Mouse (Mus musculus) cerebellum, postnatal 36 days (tissue): ENCODE measurements around the gene Rars.
"Not testable (repeated sequence)": the region's sequence is repeated elsewhere in the genome, so short reads cannot be mapped to it uniquely, and the experiment has no call there.

Source experiments
- DNase-seq, 2 experiments: peaks; one replicate each; pipeline ENCODE4 v3.0.0; 2021 to 2022; ENCODE audit warnings: mixed read lengths in 2 of 2

The Rars gene

DNA sequence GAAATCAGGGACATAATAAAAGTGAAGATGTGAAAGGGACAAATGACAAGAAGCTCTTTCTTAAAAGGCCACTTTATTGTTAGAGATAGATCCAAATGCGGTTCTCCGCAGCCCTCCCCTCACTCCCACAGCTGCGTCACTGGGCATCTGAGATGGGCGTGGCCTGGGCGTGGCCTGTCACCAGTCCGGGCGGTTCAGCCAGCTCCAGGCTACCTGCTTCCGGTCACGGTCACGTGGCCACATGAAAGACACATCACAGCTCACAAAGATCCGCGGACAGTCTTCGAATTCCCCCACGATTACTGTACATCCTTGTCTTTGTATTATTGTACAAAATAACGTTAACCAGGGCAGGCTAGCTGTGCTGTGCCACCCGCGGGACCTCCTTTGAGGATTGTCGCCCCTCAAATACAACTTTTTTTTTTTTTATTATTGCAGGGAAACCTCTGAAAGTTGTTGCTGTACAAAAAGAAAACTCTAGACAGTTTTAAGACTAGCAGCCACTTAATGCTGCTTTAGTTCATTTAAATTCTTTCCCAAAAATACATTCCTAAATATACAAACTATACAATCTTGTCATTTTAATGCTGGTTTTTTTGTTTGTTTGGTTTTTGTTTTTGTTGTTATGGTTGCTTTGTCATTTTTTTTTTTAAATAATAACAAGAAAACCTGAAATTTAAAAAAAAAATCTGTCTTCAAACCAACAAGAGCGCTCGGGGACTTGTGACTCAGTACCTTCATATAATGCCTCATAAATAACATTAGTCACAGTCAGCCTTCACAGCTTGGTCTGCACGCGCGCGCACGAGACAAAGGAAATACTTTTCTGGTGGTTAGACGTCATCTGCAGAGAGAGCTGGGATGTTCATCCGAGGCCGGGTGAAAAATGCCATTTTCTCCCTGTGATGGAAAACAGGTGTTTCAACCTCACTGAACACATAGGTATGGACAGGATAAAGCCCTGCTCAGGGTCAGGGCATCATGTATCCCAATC is 4.3 kb upstream of the Rars start:
- peak; percentile 76 to 81 for DNase-seq

DNA sequence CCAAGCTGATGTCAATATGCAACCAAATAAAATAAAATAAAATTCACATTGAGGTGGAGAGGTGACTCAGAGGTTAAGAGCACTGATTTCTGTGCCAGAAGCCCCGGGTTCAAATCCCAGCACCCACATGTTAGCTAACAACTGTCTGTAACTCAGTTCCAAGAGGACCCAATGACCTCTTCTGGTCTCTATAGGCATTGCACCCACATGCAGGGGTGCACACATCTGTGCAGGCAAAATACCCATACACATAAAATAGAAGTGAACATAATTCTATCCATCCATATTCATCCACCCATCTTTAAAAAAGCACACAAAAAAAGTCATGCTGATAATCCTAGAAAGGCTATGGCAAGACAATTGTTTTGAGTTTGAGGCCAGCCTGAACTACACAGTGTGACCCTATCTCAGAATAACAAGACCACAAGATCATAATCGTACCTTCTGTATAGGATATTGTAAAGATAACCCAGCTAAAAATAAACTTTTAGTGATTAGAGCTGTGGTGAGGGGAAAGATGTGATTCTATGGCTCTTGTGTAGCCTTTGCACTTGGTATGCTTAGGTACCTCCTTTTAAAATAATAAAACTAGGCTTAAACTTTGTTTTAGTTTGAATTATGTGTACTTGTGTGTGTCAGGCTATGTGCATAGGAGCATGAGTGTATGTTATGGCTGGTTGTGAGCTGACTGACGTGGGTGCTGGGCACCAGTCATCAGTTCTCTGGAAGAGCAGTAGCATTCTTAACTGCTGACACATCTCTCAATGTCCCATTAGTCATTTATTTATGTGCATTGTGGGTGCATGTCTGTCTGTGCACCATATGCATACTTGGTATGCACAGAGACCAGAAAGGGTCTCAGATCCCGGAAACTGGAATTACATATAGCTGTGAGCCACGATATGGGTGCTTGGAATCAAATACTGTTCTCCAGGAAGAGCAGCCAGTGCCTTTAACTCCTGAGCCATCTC is 3.1 kb upstream of the Rars start:
- no peak for DNase-seq

DNA sequence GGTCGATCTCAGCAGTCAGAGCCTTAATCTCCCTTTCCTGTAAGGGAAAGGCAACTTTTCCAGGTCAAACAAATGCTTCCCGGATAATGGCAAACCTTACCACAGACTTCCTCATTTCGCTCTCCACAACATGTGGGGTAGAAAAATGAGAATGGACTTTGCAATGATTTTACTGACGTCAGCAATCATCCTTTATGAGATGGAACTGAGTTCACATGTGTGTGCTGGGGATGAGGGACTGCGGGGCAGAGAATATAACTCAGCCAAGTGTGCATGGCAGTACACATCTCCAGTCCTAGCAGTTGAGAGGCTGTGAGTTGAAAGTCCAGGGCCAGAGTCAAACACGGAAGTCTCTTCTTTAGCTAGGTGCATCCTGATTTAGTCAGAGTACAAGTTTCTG is 1.0 kb downstream of the Rars start:
- no peak for DNase-seq

DNA sequence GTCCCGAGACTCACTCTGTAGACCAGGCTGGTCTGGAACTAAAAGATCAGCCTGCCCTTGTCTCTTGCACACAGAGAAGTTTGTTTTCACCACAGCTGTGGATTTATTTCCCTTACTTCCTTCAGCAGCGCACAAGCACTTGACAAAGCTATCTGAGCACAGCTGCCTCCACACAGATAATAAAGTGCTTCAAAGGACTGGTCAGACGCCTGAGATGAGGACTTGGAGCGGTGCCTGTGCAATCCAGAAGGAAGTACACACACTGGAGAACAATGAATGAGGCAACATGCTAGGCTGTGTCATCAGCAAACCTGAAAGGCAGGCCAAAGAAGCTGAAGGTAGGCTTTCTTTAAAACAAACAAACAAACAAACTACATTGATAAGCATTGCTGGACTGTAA is 2.2 kb downstream of the Rars start:
- DNase-seq, result no peak

DNA sequence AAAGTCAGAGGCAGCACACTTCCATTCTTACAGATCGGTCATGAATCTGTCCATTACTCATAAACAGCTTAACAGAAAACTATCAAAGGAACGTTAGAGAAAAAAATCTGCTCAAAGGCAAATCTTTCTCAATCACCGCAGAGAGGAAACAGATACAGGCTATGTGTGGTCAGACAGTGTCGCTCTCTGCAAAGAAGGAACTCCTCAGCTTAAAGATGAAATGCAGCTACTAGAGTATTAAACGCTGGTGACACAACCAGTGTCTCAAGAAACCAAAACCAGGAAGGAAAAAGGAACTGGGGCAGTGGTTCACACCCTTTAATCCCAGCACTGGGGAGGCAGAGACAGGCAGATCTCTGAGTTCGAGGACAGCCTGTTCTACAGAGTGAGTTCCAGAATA is 6.6 kb downstream of the Rars start:
- no peak for DNase-seq

DNA sequence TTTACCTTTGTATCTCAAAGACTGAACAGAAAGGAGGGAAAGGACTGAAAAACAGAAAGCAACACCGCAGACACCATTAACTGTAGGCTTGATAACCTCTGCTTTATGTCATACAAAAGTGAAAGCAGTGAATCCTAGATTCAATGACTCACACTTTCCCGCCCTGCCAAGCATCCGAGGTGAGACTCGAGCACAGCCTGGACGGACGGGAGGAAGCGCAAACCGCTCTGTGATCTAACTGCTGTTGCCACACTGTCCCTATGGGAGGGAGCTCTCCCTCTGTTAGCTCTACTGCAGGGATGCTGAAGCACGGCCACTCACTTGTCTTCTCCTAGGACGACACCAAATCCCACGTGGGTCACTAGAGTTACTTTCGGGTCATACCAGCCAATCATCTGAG is 18.0 kb downstream of the Rars start:
- no peak for DNase-seq

DNA sequence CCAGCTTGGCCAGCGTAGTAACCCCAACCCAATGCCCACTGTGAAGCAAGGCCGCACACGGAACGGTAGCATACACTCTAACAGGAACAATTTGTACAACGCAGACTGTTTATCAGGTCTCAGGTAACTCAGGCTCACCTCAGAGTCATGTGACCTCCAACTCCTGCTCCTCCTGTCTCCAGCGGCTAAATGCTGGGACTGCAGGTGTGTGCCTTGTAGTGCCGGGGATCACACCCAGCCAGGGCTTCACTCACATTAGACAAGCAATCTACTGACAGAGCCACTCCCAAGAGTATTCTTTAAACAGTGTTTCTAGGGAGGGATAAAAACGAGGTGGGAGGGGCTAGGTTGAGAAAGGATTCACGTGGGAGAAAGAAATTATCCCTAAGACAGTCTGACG is 22.8 kb downstream of the Rars start:
- DNase-seq, result no peak

DNA sequence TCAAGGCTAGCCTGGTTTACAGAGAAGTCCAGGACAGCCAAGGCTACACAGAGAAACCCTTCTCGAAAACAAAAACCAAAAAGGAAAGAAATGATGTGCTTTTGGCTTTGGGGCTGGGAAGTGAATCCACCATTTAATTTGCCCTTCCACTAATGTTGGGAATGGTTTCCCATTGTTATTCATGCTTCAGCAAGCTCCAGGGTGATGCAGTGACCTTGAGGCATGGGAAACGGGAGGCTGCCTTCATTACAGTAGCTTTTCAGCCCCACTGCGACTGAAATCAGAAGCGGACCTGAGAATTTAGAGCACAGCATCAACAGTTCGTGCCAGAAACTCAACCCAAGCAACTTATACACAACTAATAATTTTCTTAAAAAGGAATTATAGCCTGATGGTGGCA is 33.0 kb downstream of the Rars start:
- no peak for DNase-seq

DNA sequence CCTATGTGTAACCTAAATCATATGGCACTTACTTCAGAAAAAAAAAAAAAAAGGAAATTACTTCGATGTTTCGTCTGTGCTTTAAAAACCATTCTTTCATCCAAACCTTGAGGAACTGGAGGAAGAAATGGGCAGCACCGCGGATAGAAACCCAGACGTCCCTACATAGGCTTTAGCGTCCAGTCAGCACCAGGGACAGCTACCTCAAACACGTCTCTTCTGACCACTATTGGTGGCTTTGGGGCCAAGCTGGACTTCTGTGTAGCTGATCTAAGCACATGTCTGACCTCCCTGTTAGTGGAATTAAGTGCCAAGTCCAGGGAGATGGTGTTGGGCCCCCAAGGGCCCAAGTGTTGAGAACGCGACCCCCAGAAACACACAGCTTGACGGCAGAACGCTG is 35.4 kb downstream of the Rars start, which contains the start of gene Fbll1:
TSS of gene Fbll1 (minus strand) at position 11 of the 400 bp plus-strand sequence.
- DNase-seq, result peak in 1 of 2 experiments; percentile 23

DNA sequence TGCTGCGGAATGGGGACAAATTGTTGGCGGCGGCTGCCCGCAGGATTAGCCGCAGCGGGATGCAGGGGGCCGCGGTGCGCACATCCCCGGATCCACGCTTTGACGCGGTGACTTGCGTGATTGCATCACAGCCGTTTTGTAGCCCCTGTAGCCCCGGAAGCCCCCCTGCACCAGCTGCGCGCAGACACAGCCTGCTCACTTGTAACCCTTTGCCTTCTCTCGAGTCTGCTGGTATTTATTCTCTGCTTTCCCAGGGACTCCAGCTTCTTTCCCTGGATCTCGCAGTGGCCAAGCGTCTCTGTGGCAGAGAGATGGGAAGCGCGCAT is 35.8 kb downstream of the Rars start:
- DNase-seq, result peak; percentile 69 to 75

DNA sequence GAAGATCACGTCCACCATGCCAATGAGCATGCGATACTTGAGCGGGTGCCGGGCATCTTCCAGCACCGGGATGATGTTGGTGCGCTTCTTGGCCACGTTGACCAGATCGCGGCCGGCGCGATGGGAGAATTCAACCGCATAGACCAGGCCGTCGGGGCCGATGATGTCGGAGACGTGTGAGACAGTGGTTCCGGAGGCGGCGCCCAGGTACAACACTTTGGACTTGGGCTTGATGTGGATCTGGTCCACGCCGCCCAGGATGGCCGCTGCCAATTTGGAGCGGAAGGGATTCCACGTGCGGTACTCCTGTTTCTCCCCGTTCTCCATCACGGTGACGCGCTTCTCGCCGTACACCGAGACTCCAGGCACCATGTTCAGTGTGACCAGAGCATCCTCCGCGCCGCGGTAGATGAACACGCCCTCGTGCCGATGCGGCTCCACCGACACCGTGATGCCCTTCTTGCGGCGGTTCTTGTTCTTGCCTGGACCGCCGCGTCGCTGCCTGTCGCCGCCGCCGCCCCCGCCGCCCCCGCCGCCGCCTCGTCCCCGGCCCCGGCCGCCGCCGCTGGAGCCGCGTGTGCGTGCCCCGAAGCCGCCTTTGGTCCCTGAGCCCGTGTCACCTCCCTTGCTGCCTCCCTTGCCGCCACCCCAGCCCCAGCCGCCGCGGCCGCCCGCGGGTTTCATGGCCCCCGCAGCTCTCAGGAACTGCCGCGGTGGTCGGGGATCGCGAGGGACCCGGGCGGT is 36.4 kb downstream of the Rars start:
- DNase-seq, result peak; percentile 45 to 54

DNA sequence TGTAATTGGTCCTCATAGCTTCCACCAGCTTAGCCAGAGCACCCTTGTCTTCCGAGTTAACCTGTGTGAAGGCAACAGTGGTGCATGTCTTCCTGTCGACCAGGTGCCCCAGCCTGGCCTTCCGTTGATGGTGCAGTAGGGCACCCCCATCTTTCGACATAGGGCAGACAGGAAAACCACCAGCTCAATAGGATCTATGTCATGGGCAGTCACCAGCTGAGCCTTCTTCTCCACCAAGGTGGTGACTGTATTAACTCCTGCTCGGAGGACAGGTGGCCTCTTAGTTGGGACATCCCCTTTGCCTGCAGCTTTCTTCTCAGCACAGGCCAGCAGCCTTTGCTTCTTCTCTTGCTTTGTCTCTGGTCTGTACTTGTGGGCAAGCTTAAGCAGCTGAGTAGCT is 41.5 kb downstream of the Rars start:
- DNase-seq, result not testable (repeated sequence)

DNA sequence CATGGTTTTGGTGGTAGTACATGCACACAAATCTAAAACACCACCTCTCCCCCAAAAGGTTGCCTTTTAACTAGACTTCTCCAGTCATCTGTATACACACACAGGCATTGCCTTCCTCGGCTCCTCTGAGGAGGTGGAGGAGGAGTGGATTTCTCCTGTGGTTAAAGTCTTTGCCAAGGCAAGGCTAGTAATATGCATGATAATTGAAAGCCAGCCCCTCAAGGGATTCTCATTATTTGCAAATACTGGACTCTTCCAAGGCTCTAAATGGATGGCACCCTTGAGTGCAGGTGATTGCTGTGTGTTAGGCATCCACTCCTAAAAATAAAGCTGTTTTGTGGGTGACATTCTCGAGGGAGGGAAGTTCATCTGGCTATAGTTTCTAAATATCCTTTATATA is 45.9 kb downstream of the Rars start:
- no peak for DNase-seq

DNA sequence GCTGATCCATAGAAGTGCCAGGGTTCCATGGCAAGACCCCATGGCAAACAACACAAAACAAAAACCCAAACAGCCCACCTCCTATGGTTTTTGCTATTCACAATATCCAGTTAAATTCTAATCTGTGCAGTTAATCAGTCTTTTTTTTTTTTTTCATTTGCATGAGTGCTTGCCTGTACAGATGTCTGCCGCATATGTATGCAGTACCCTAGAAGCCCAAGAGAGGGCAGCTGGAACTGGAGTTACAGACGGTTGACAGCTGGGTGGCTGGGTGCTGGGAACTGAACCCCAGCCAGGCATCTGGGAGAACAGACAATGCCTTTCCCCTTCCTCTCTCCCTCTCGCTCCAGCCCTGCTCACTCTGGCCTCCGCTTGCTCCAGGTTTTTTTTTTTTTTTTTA is 49.8 kb downstream of the Rars start:
- no peak for DNase-seq

DNA sequence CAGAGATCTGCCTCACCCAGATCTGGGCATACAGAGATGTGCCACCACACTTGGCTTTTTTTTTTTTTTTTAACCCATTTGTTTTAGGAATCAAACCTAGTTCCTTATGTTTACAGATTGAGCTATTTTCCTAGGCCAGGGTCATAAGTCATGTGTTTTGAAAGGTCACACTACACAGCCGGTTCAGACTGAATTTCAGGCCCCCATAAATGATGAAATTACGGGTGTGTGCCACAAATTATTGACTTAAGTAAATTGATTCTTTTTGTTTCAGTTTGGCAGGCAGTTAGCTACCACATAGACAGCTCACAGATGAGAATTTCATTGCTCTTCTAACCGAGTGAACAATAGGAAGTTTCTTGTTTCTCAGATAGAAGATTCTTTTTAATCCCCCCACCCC is 50.3 kb downstream of the Rars start:
- DNase-seq, result no peak

DNA sequence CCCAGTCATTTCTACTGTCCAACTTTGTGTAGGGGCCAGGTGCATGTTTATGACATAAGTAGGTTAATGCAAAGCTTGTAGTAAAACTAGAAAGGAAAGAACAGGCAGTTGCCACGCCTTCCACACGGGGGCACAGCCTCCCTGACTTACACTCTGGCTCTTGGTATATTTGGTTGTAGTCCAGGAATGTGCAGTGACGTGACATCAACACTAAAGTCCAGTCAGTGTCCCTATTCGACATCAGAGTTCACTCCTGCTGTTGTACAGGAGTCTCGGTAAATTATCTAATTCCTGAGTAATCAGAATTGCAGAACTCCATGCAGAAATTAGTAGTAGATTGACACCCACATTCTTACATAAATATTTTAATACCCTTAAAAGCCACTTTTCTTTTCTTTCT is 51.3 kb downstream of the Rars start:
- DNase-seq, result no peak

DNA sequence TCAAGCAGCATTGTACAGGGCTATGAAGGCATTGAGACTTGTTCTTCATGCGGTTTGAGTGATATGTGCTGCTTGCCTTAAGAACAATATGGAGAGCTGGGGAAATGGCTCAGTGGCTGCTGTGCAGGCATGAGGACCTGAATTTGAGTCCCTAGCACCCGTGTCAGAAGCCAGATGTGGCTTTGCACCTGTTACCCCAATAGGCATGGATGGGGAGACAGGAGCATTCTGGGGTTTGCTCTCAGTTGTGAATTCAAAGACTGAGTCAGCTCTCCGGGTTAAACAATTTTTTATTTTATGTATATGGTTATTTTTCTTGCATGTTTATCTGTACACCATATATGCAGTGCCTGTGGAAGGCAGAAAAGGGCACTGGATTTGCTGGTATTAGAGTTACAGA is 51.9 kb downstream of the Rars start:
- no peak for DNase-seq

DNA sequence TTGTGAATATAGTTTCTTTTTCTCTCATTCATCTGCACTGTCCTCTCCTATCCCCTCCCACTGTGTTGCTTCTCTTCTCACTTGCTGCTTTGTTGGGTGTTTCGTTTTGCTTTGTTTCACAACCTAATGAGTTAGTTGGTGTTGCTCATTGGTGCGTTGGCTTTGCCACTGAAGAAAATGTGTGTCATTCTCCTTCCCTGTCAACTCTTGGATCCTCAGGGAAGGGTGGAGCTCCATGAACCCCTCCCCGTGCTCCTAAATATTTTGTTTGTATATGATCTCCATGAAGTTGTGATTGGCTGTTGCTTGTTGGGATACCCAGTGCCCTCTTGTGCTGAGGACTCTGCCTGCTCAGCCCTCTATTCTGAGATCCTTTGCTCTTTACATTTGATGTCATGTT is 54.0 kb downstream of the Rars start:
- DNase-seq, result no peak

DNA sequence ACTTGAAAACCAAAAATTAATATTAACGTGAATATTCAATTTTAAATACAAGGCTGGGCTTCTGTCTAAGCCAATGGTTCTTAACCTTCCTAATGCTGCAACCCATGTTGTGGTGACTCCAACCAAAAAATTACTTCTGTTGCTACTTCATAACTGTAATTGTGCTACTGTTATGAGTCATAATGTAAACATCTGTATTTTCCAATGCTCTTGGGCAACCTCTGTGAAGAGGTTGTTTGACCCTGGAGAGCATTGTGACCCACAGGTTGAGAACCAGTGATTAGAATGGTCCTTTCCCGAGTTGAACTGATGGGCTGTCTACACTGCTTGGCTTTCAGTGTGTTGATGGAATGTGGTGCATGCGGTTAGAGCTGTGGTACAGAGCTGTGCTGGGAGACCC is 57.9 kb downstream of the Rars start:
- no peak for DNase-seq

DNA sequence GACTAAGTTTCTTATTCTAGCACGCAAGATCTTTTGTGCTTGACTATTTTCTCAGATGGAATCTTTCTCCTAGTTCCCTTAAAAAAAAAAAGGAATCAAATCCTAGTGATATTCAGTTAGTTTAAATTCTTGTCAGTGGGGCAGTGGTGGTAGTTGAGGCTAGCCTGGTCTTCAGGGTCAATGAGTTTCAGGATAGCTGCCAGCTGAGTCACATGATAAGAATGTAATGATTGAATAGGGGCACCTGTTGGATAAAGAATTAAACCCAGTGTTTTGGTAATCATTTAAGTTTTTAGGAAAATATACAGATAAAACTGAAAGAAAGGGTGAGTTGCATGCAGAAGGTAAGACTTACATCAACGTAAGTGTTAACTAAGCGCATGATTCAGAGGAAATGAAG is 58.7 kb downstream of the Rars start:
- no peak for DNase-seq

DNA sequence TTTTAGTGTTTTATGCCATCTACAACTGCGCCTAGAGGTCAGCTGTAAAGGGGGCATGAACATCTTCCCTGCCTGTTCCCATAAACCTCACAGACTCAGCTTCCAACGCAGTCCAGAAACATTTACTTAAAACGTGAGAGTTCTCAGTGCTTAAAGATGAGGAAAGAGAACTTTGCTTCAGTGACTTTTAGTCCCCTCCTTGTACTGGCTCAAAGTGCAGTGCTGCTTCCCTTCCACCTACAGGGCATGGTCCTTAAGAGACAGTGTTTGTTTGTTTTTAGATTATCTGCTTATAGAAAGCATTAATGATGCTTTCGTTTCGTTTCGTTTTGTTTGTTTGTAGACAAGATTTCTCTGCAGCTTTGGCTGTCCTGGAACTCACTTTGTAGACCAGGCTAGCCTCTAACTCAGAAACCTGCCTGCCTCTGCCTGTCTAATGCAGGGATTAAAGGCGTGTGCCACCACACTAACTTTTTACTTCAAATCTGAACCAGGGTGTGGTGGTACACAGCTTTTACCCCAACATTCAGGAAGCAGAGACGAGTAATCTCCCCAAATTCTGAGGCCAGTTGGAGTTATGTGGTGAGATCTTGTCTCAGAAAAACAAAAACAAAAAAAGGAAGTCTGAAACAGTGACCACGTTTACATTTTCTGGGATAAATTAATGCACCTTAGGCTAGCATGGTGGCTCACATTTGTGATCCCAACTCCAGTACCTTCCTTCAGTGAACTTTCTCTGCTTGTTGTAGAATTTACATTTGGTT is 63.4 kb downstream of the Rars start:
- DNase-seq, result no peak
